Mouse (Mus musculus) embryonic facial prominence, embryonic 12.5 days (tissue): ENCODE results near the gene Tfam. TPM values are rescaled to one million over a fixed set of nuclear protein-coding genes. Genes with fewer than 3 reads are reported as not detected.

Source experiments
- ATAC-seq: fragments of 200-750 bp; cut with Nextera tagmentation; 2 replicates; pipeline ENCODE4 v1.8.0; 2017; ENCODE audit not compliant: insufficient number of reproducible peaks, insufficient read depth, low FRiP score, low TSS enrichment
- H3K27ac ChIP-seq: fragments of 300-500 bp; sonication (generic); 2 replicates; pipeline ENCODE4 v1.5.1; 2016; ENCODE audit warnings: mild to moderate bottlenecking
- H3K27me3 ChIP-seq: fragments of 300-500 bp; sonication (generic); 2 replicates; pipeline ENCODE4 v1.6.1; 2016; ENCODE audit warnings: mild to moderate bottlenecking, moderate library complexity
- H3K36me3 ChIP-seq: fragments of 300-500 bp; sonication (generic); 2 replicates; pipeline ENCODE4 v1.6.1; 2016; ENCODE audit warnings: mild to moderate bottlenecking
- H3K4me1 ChIP-seq: fragments of 300-500 bp; sonication (generic); 2 replicates; pipeline ENCODE4 v1.6.1; 2016
- H3K4me2 ChIP-seq: fragments of 300-500 bp; sonication (generic); replicated peaks from 2 replicates; pipeline ENCODE4 v1.6.1; 2016; ENCODE audit warnings: mild to moderate bottlenecking, moderate library complexity
- H3K4me3 ChIP-seq: fragments of 300-500 bp; sonication (generic); 2 replicates; pipeline ENCODE4 v1.5.1; 2016; ENCODE audit warnings: mild to moderate bottlenecking
- H3K9ac ChIP-seq: fragments of 300-500 bp; sonication (generic); 2 replicates; pipeline ENCODE4 v1.6.1; 2016; ENCODE audit warnings: mild to moderate bottlenecking, moderate library complexity
- H3K9me3 ChIP-seq: fragments of 300-500 bp; sonication (generic); 2 replicates; pipeline ENCODE4 v1.6.1; 2016; ENCODE audit warnings: mild to moderate bottlenecking, moderate library complexity
- WGBS: fragments of 180-500 bp; shearing (Covaris S2); methylation state at CpG from one replicate; pipeline ENCODE4 v1.1.7; 2016; 5-methylcytosine and 5-hydroxymethylcytosine counted together
- polyA plus RNA-seq: library from polyadenylated mRNA; unstranded; fragments of >200 nt; fragmentation: Nextera tagmentation; extraction: Ambion mirVana; gene quantifications from 2 replicates; pipeline ENCODE4 v1.2.1, GENCODE M21; 2016

The Tfam gene
- polyA plus RNA-seq, 1 experiment from 2014 or later, result 88.8 TPM

- H3K4me3 ChIP-seq, result no peak overlapping the region
- H3K27me3 ChIP-seq, result no peaks in the 10 kb centered on the region
- H3K36me3 ChIP-seq, result no peaks in the 10 kb centered on the region
- ATAC-seq, result no peak
- WGBS, result 66% methylated on average over 7 of the region's 7 CpGs
- H3K4me2 ChIP-seq, result no peak overlapping the region
- no peaks in the 10 kb centered on the region for H3K9me3 ChIP-seq
- 0 out of 2 replicates have a peak, but pooled peaks cover 3% of the 10 kb centered on the region for H3K4me1 ChIP-seq
- no peak overlapping the region for H3K27ac ChIP-seq
- no peak overlapping the region for H3K9ac ChIP-seq
Measured at GRCm38 (mm10) chr10:71185059-71185458, 53.0 kb downstream of the Tfam start.

- 52% methylated on average over 7 of the region's 7 CpGs for WGBS
- no peak overlapping the region for H3K27ac ChIP-seq
Measured at GRCm38 (mm10) chr10:71183339-71184031, 54.6 kb downstream of the Tfam start.

GRCm38 (mm10) chr10:71181931-71182330 is 56.1 kb downstream of the Tfam start:
- WGBS, result 85% methylated on average over 4 of the region's 4 CpGs
- no peak for ATAC-seq
- Histone ChIP-seq H3K9me3 (no peaks in the 10 kb centered on the region), H3K4me1 (0 out of 2 replicates have a peak, but pooled peaks cover 3% of the 10 kb centered on the region), H3K4me3 (no peak overlapping the region), H3K27ac (no peak overlapping the region), H3K36me3 (no peaks in the 10 kb centered on the region), H3K9ac (no peak overlapping the region), H3K27me3 (no peaks in the 10 kb centered on the region), H3K4me2 (no peak overlapping the region)

More at GRCm38 (mm10) chr10:71183339-71184031, 54.6 kb downstream of the Tfam start:
- Histone ChIP-seq H3K4me2 (no peak overlapping the region), H3K9me3 (no peaks in the 10 kb centered on the region), H3K4me1 (0 out of 2 replicates have a peak, but pooled peaks cover 3% of the 10 kb centered on the region), H3K27me3 (no peaks in the 10 kb centered on the region), H3K9ac (no peak overlapping the region), H3K4me3 (no peak overlapping the region), H3K36me3 (no peaks in the 10 kb centered on the region)
- ATAC-seq, result no peak

GRCm38 (mm10) chr10:71181091-71181490 is 57.0 kb downstream of the Tfam start:
- Histone ChIP-seq H3K4me3 (no peak overlapping the region), H3K27me3 (no peaks in the 10 kb centered on the region), H3K9me3 (no peaks in the 10 kb centered on the region), H3K4me1 (0 out of 2 replicates have a peak, but pooled peaks cover 3% of the 10 kb centered on the region), H3K4me2 (no peak overlapping the region), H3K36me3 (no peaks in the 10 kb centered on the region), H3K27ac (no peak overlapping the region), H3K9ac (no peak overlapping the region)
- ATAC-seq, result no peak
- 85% methylated on average over 2 of the region's 2 CpGs for WGBS

GRCm38 (mm10) chr10:71180057-71180456 is 58.0 kb downstream of the Tfam start:
- 55% methylated on average over 2 of the region's 2 CpGs for WGBS
- H3K27me3 ChIP-seq, result no peaks in the 10 kb centered on the region
- H3K4me1 ChIP-seq, result no peaks in the 10 kb centered on the region
- H3K9ac ChIP-seq, result no peak overlapping the region
- H3K36me3 ChIP-seq, result no peaks in the 10 kb centered on the region
- H3K4me2 ChIP-seq, result no peak overlapping the region
- no peaks in the 10 kb centered on the region for H3K9me3 ChIP-seq
- H3K4me3 ChIP-seq, result no peak overlapping the region
- H3K27ac ChIP-seq, result no peak overlapping the region
- no peak for ATAC-seq

GRCm38 (mm10) chr10:71177201-71177600 is 60.9 kb downstream of the Tfam start:
- Histone ChIP-seq H3K4me2 (no peak overlapping the region), H3K27me3 (no peaks in the 10 kb centered on the region), H3K4me3 (no peak overlapping the region), H3K9ac (no peak overlapping the region), H3K9me3 (no peaks in the 10 kb centered on the region), H3K36me3 (no peaks in the 10 kb centered on the region), H3K4me1 (no peaks in the 10 kb centered on the region), H3K27ac (no peak overlapping the region)
- no peak for ATAC-seq
- WGBS, result 86% methylated on average over 7 of the region's 7 CpGs

GRCm38 (mm10) chr10:71176341-71176740 is 61.7 kb downstream of the Tfam start:
- no peak overlapping the region for H3K4me3 ChIP-seq
- WGBS, result 79% methylated on average over 8 of the region's 8 CpGs
- no peaks in the 10 kb centered on the region for H3K4me1 ChIP-seq
- no peaks in the 10 kb centered on the region for H3K27me3 ChIP-seq
- no peak overlapping the region for H3K9ac ChIP-seq
- H3K4me2 ChIP-seq, result no peak overlapping the region
- no peak for ATAC-seq
- no peaks in the 10 kb centered on the region for H3K9me3 ChIP-seq
- no peak overlapping the region for H3K27ac ChIP-seq
- no peaks in the 10 kb centered on the region for H3K36me3 ChIP-seq

Other genes starting within 250 kb of the Tfam start
- gene Bicc1, start 78.6 kb downstream of the Tfam start, polyA plus RNA-seq, result 22.8 and 24.2 TPM in 2 replicates
- gene Ube2d1, start 47.0 kb upstream of the Tfam start, polyA plus RNA-seq, result 78.3 and 86.5 TPM in 2 replicates
- gene Cisd1, start 106.7 kb upstream of the Tfam start, polyA plus RNA-seq, result 99.5 and 102 TPM in 2 replicates
- 16.1 and 16.7 TPM in 2 replicates for gene Ipmk, start 109.5 kb upstream of the Tfam start, polyA plus RNA-seq